Mouse (Mus musculus): ENCODE data around the gene Ncs1.

- TF ChIP-seq POLR2A (IDR thresholded peaks at IDR 0.05; ENCODE audit: extremely low read depth, insufficient read depth, low read length) = no peak
- no peak for TF ChIP-seq CTCF (IDR thresholded peaks at IDR 0.05; ENCODE audit: low read depth, low read length)
Measured at GRCm38 (mm10) chr2:31202357-31202756, 43.3 kb upstream of the Ncs1 start.

Measured in liver, adult 2 months (tissue).